Mouse (Mus musculus) lung, postnatal 14 days (tissue): Measurements from ENCODE around the gene 1700012B09Rik.

ENCODE experiments used
- DNase-seq: peaks from one replicate; pipeline ENCODE4 v3.0.0; 2021

Gene 1700012B09Rik

DNA sequence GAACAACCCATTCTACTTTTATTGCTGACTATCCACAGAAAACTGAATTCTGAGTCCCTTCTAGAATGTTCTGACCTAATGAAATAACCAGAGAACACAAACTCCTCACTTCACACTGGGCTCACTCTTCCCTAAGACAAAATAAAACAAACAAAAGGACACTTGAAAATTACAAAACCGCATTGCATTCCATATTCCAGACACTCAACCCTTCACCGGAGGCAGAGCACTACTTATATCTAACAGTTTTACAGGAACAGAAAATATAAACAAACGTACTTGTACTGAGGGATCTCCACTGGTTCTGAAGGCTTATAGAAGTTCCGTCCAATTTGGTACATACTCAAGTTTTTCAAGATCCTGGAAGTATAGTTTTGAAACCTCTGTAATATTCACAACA lies 42.5 kb downstream of the 1700012B09Rik start:
- DNase-seq = no peak

DNA sequence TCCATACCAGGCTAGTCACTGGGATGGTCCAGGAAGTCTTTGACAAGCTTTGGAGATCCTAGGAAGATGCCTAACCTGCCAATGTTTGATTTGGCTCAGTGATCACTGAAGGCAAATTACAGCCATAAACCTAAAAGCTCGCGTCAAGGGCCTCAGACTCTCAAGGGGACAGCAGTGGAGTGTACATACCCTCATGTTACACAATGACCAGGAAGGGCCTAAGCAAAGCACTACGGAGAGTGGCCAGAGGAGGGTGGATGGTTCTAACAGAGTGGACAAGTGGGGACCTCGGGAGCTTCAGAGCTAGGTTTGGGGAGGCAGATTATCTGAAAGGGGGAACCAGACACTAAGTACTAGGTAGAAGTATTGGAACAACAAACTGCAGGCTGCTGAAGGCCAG lies 44.2 kb downstream of the 1700012B09Rik start:
- no peak for DNase-seq

GRCm38 (mm10) chr9:14726005-14726404 lies 44.8 kb downstream of the 1700012B09Rik start:
- no peak for DNase-seq

DNA sequence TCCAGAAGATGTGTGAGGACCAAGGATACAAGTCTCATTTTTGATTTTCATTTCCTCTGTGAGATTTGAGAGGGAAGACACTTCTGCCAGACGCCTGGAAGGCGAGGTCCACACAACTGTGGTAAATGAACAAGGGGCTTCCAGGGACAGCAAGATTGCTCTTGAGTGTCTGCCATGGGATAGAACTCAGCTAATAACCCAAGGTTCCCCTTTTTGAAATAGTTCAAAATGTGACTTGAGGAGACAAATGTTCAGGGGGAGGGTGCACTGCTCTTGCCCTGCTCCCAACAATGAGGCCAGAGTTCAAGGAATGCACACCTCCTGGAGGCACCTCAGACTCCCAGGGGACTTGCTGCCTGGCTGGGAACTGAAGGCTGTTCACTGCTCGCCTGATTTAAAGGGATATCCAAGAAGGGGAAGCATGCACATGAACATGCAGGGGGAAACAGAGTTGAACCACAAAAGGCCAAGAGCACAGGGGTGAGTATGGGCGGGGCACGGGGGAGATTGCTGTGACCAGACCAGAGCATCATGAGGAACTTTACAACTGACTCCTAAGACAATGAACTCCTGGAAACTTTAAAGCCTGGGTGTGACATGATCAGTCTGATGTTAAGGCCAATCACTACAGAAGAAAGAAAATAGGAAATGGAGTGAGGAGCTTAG lies 45.9 kb downstream of the 1700012B09Rik start:
- DNase-seq = no peak

- DNase-seq = no peak
These were observed 49.2 kb downstream of the 1700012B09Rik start for GRCm38 (mm10) chr9:14721610-14722009.

GRCm38 (mm10) chr9:14720384-14720783 lies 50.4 kb downstream of the 1700012B09Rik start:
- DNase-seq = no peak

GRCm38 (mm10) chr9:14718332-14718691 lies 52.5 kb downstream of the 1700012B09Rik start:
- no peak for DNase-seq

- DNase-seq = peak; percentile 41
These were observed 53.0 kb downstream of the 1700012B09Rik start for GRCm38 (mm10) chr9:14717689-14718331.

DNA sequence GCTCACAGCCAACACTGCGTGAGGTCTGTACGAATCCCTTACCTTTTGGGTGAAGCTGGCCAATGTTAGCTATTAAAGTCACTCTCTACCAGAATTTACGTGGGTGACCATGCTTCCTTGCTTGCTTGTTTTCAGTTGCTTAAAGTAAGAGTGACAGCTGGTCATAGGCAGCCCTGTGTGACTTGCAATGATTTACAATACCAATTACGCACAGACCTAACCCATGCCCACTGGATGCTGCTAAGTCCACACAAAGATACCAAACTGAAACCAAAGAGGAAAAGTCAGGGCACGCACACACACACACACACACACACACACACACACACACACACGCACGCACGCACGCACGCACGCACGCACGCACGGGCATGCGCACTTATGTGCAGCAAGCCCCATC lies 55.6 kb downstream of the 1700012B09Rik start:
- no peak for DNase-seq

DNA sequence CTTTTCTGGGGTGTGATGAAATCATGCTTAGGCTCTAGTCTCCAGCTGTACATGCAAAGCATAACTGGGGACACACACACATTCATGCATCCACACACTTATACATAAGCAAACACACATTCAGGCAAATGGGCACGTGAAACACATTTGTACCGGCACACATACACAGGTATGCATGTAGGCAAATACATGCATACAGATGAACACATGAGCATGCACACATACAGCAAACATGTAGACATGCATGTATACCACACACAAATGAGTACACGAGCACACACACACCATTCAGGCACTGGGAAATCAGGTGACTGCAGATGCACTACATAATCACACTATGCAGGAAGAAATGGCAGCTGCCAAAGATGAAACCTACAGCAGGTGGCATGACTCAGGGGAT lies 59.9 kb downstream of the 1700012B09Rik start:
- no peak for DNase-seq
